Mouse (Mus musculus): ENCODE measurements around the gene Tspan5. TPM values are rescaled to one million over a fixed set of nuclear protein-coding genes. Genes with fewer than 3 reads are reported as not detected.

Tspan5 gene
- polyA plus RNA-seq, 1 experiment = 22.2 TPM

GRCm38 (mm10) chr3:138788489-138788850 lies 46.5 kb downstream of the Tspan5 start:
- Histone ChIP-seq H3K4me1 (ENCODE audit: control insufficient read depth, insufficient read depth, low read length) (peaks cover 1% of the 10 kb centered on the region), H3K36me3 (ENCODE audit: control insufficient read depth, insufficient read depth, low read length, poor library complexity, severe bottlenecking) (no peaks in the 10 kb centered on the region), H3K9ac (ENCODE audit: low read depth, poor library complexity, severe bottlenecking) (no peak overlapping the region), H3K4me3 (ENCODE audit: low read depth, low read length) (peak overlapping the region; percentile 26), H3K27me3 (ENCODE audit: control insufficient read depth, insufficient read depth, low read length, poor library complexity, severe bottlenecking) (no peaks in the 10 kb centered on the region), H3K27ac (ENCODE audit: insufficient read depth, low read length) (no peak overlapping the region), H3K9me3 (replicated peaks; ENCODE audit: control insufficient read depth, insufficient read depth, low read length, poor library complexity, severe bottlenecking) (no peaks in the 10 kb centered on the region)
- no peak for TF ChIP-seq CTCF (IDR thresholded peaks at IDR 0.05; ENCODE audit: low read depth, low read length)
- TF ChIP-seq POLR2A (IDR thresholded peaks at IDR 0.05; ENCODE audit: insufficient read depth, low read length) = no peak

- Histone ChIP-seq H3K36me3 (ENCODE audit: control insufficient read depth, insufficient read depth, low read length, poor library complexity, severe bottlenecking) (no peaks in the 10 kb centered on the region), H3K9ac (ENCODE audit: low read depth, poor library complexity, severe bottlenecking) (no peak overlapping the region), H3K4me3 (ENCODE audit: low read depth, low read length) (no peak overlapping the region), H3K27me3 (ENCODE audit: control insufficient read depth, insufficient read depth, low read length, poor library complexity, severe bottlenecking) (no peaks in the 10 kb centered on the region), H3K9me3 (replicated peaks; ENCODE audit: control insufficient read depth, insufficient read depth, low read length, poor library complexity, severe bottlenecking) (no peaks in the 10 kb centered on the region), H3K4me1 (ENCODE audit: control insufficient read depth, insufficient read depth, low read length) (no peaks in the 10 kb centered on the region), H3K27ac (ENCODE audit: insufficient read depth, low read length) (no peak overlapping the region)
- no peak for TF ChIP-seq CTCF (IDR thresholded peaks at IDR 0.05; ENCODE audit: low read depth, low read length)
- 0 out of 2 replicates have a peak, but pooled peaks have one; percentile 29 for TF ChIP-seq EP300 (IDR thresholded peaks at IDR 0.05; ENCODE audit: insufficient read depth, low read depth, low read length)
Observed at GRCm38 (mm10) chr3:138789275-138789674, 47.3 kb downstream of the Tspan5 start.

GRCm38 (mm10) chr3:138794533-138794932 lies 52.5 kb downstream of the Tspan5 start:
- Histone ChIP-seq H3K27ac (ENCODE audit: insufficient read depth, low read length) (no peak overlapping the region), H3K9me3 (replicated peaks; ENCODE audit: control insufficient read depth, insufficient read depth, low read length, poor library complexity, severe bottlenecking) (no peaks in the 10 kb centered on the region), H3K4me1 (ENCODE audit: control insufficient read depth, insufficient read depth, low read length) (no peaks in the 10 kb centered on the region), H3K4me3 (ENCODE audit: low read depth, low read length) (no peak overlapping the region), H3K27me3 (ENCODE audit: control insufficient read depth, insufficient read depth, low read length, poor library complexity, severe bottlenecking) (no peaks in the 10 kb centered on the region), H3K36me3 (ENCODE audit: control insufficient read depth, insufficient read depth, low read length, poor library complexity, severe bottlenecking) (no peaks in the 10 kb centered on the region), H3K9ac (ENCODE audit: low read depth, poor library complexity, severe bottlenecking) (no peak overlapping the region)
- TF ChIP-seq EP300 (IDR thresholded peaks at IDR 0.05; ENCODE audit: insufficient read depth, low read depth, low read length) (no peak), CTCF (IDR thresholded peaks at IDR 0.05; ENCODE audit: low read depth, low read length) (no peak), POLR2A (IDR thresholded peaks at IDR 0.05; ENCODE audit: insufficient read depth, low read length) (no peak)

GRCm38 (mm10) chr3:138795951-138796350 lies 54.0 kb downstream of the Tspan5 start:
- Histone ChIP-seq H3K4me1 (ENCODE audit: control insufficient read depth, insufficient read depth, low read length) (no peaks in the 10 kb centered on the region), H3K27ac (ENCODE audit: insufficient read depth, low read length) (no peak overlapping the region), H3K27me3 (ENCODE audit: control insufficient read depth, insufficient read depth, low read length, poor library complexity, severe bottlenecking) (no peaks in the 10 kb centered on the region), H3K9ac (ENCODE audit: low read depth, poor library complexity, severe bottlenecking) (no peak overlapping the region), H3K4me3 (ENCODE audit: low read depth, low read length) (no peak overlapping the region), H3K36me3 (ENCODE audit: control insufficient read depth, insufficient read depth, low read length, poor library complexity, severe bottlenecking) (no peaks in the 10 kb centered on the region), H3K9me3 (replicated peaks; ENCODE audit: control insufficient read depth, insufficient read depth, low read length, poor library complexity, severe bottlenecking) (no peaks in the 10 kb centered on the region)
- no peak for TF ChIP-seq POLR2A (IDR thresholded peaks at IDR 0.05; ENCODE audit: insufficient read depth, low read length)
- TF ChIP-seq CTCF (IDR thresholded peaks at IDR 0.05; ENCODE audit: low read depth, low read length) = no peak
- TF ChIP-seq EP300 (IDR thresholded peaks at IDR 0.05; ENCODE audit: insufficient read depth, low read depth, low read length) = no peak

GRCm38 (mm10) chr3:138796583-138796982 lies 54.6 kb downstream of the Tspan5 start:
- Histone ChIP-seq H3K4me3 (ENCODE audit: low read depth, low read length) (no peak overlapping the region), H3K27ac (ENCODE audit: insufficient read depth, low read length) (no peak overlapping the region), H3K36me3 (ENCODE audit: control insufficient read depth, insufficient read depth, low read length, poor library complexity, severe bottlenecking) (no peaks in the 10 kb centered on the region), H3K27me3 (ENCODE audit: control insufficient read depth, insufficient read depth, low read length, poor library complexity, severe bottlenecking) (no peaks in the 10 kb centered on the region), H3K4me1 (ENCODE audit: control insufficient read depth, insufficient read depth, low read length) (no peaks in the 10 kb centered on the region), H3K9me3 (replicated peaks; ENCODE audit: control insufficient read depth, insufficient read depth, low read length, poor library complexity, severe bottlenecking) (no peaks in the 10 kb centered on the region), H3K9ac (ENCODE audit: low read depth, poor library complexity, severe bottlenecking) (no peak overlapping the region)
- TF ChIP-seq EP300 (IDR thresholded peaks at IDR 0.05; ENCODE audit: insufficient read depth, low read depth, low read length) = no peak
- no peak for TF ChIP-seq POLR2A (IDR thresholded peaks at IDR 0.05; ENCODE audit: insufficient read depth, low read length)

- Histone ChIP-seq H3K9ac (ENCODE audit: low read depth, poor library complexity, severe bottlenecking) (no peak overlapping the region), H3K27me3 (ENCODE audit: control insufficient read depth, insufficient read depth, low read length, poor library complexity, severe bottlenecking) (no peaks in the 10 kb centered on the region), H3K9me3 (replicated peaks; ENCODE audit: control insufficient read depth, insufficient read depth, low read length, poor library complexity, severe bottlenecking) (no peaks in the 10 kb centered on the region), H3K4me3 (ENCODE audit: low read depth, low read length) (no peak overlapping the region), H3K36me3 (ENCODE audit: control insufficient read depth, insufficient read depth, low read length, poor library complexity, severe bottlenecking) (no peaks in the 10 kb centered on the region), H3K27ac (ENCODE audit: insufficient read depth, low read length) (no peak overlapping the region), H3K4me1 (ENCODE audit: control insufficient read depth, insufficient read depth, low read length) (no peaks in the 10 kb centered on the region)
- no peak for TF ChIP-seq EP300 (IDR thresholded peaks at IDR 0.05; ENCODE audit: insufficient read depth, low read depth, low read length)
- TF ChIP-seq POLR2A (IDR thresholded peaks at IDR 0.05; ENCODE audit: insufficient read depth, low read length) = no peak
- no peak for TF ChIP-seq CTCF (IDR thresholded peaks at IDR 0.05; ENCODE audit: low read depth, low read length)
Observed at GRCm38 (mm10) chr3:138800664-138801411, 58.8 kb downstream of the Tspan5 start.

All from ES-Bruce4 (cell line).